Mouse (Mus musculus) c-Kit-positive CD71-positive TER-119-negative erythroid progenitor cells, embryonic 14.5 days (primary cell): ENCODE measurements around the gene Gm38431.
A peak's percentile ranks its signal among the peaks of the same experiment; 100 is the strongest.

Experiments
- DNase-seq: peaks from one replicate; pipeline ENCODE4 v3.0.0-alpha.2; 2013; ENCODE audit warnings: low read depth

Gm38431 gene

GRCm38 (mm10) chr9:21091707-21092320, at the start of gene Gm38431, which contains the start of gene Raver1:
TSS of gene Gm38431 (minus strand) at chr9:21091997.
TSS of gene Raver1 (minus strand) at chr9:21092008.
- peak; percentile 97 for DNase-seq

- no peak for DNase-seq
Observed at GRCm38 (mm10) chr9:21138386-21138785, 46.6 kb upstream of the Gm38431 start.

GRCm38 (mm10) chr9:21137229-21137628, 45.4 kb upstream of the Gm38431 start:
- DNase-seq: peak; percentile 67

- no peak for DNase-seq
Observed at GRCm38 (mm10) chr9:21136401-21136800, 44.6 kb upstream of the Gm38431 start.

- no peak for DNase-seq
Observed at GRCm38 (mm10) chr9:21135941-21136381, 44.2 kb upstream of the Gm38431 start.

GRCm38 (mm10) chr9:21135329-21135890, 43.6 kb upstream of the Gm38431 start:
- DNase-seq: no peak

- no peak for DNase-seq
Observed at GRCm38 (mm10) chr9:21134595-21135328, 43.0 kb upstream of the Gm38431 start.

GRCm38 (mm10) chr9:21133064-21133707, 41.4 kb upstream of the Gm38431 start:
- no peak for DNase-seq

GRCm38 (mm10) chr9:21132102-21132775, 40.4 kb upstream of the Gm38431 start:
- no peak for DNase-seq

- peak; percentile 93 for DNase-seq
Observed at GRCm38 (mm10) chr9:21131059-21131956, 39.5 kb upstream of the Gm38431 start, which contains the start of gene Tyk2. TSS of gene Tyk2 (minus strand) at chr9:21131243.

GRCm38 (mm10) chr9:21126259-21126627, 34.4 kb upstream of the Gm38431 start:
- DNase-seq: no peak

GRCm38 (mm10) chr9:21125502-21126258, 33.9 kb upstream of the Gm38431 start:
- no peak for DNase-seq

GRCm38 (mm10) chr9:21124837-21125236, 33.0 kb upstream of the Gm38431 start:
- no peak for DNase-seq

GRCm38 (mm10) chr9:21121483-21121882, 29.7 kb upstream of the Gm38431 start:
- DNase-seq: no peak

GRCm38 (mm10) chr9:21117073-21117472, 25.3 kb upstream of the Gm38431 start:
- no peak for DNase-seq

GRCm38 (mm10) chr9:21115105-21115504, 23.3 kb upstream of the Gm38431 start:
- DNase-seq: no peak

- DNase-seq: no peak
Observed at GRCm38 (mm10) chr9:21114190-21114589, 22.4 kb upstream of the Gm38431 start.

- no peak for DNase-seq
Observed at GRCm38 (mm10) chr9:21113751-21114150, 22.0 kb upstream of the Gm38431 start.

- DNase-seq: no peak
Observed at GRCm38 (mm10) chr9:21107607-21108237, 15.9 kb upstream of the Gm38431 start.
